Mouse (Mus musculus): ENCODE measurements around the gene Ccdc189. TPM values are rescaled to one million over a fixed set of nuclear protein-coding genes. Genes with fewer than 3 reads are reported as not detected.

The Ccdc189 gene
- total RNA-seq, 2 experiments from 2014 or later: 1.8 to 2.5 TPM

DNA sequence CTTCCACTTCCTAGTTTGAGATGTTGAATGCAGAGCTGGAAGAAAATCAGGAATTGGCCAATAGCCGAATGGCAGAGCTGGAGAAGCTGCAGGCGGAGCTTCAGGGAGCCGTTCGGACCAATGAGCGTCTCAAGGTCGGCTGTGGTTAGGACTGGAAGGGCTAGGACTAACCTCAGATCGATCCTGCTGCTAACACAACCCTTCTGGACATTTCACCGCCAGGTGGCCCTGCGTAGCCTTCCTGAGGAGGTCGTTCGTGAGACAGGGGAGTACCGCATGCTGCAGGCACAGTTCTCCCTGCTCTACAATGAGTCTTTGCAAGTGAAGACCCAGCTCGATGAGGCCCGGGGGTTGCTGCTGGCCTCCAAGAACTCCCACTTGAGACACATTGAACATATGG, 4.2 kb upstream of the Ccdc189 start:
- no peak for ATAC-seq (replicated peaks; ENCODE audit: poor library complexity)

DNA sequence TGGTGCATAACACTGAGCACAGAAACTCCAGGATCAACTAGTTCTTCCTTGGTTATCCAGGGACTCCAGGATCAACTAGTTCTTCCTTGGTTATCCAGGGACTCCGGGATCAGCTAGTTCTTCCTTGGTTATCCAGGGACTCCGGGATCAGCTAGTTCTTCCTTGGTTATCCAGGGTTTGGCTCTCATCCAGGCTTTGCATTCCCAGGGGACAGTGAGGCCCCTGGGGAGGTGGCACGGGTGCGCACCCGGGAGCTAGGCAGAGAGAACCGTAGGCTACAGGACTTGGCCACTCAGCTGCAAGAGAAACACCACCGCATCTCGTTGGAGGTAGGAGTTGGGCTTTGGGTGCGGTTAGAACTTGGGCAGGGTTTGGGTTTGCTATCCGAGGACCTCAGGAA, 2.7 kb upstream of the Ccdc189 start:
- ATAC-seq (replicated peaks; ENCODE audit: poor library complexity): no peak

DNA sequence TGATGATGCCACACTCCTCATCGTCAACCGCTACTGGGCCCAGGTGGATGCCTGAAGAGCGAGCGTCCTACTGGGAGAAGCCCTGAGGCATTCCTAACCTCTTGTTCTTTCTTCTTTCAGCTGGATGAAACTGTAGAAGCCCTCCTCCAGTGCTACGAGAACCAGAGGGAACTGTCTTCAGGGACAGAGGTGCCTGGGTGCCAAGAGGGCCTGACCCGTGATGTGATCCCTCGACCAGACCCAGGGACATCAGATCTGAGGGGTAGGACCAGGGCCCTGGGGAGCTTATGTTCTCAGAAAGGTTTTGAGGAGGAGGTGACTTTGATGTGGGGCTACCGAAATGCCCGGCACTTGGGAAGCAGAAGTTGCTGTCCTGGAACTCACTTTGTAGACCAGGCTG, 1.2 kb upstream of the Ccdc189 start:
- ATAC-seq (replicated peaks; ENCODE audit: poor library complexity): no peak

GRCm38 (mm10) chr7:127588901-127589300, 506 bp upstream of the Ccdc189 start:
- ATAC-seq (replicated peaks; ENCODE audit: poor library complexity): no peak

GRCm38 (mm10) chr7:127587196-127587595, 1.2 kb downstream of the Ccdc189 start:
- ATAC-seq (replicated peaks; ENCODE audit: poor library complexity): no peak

DNA sequence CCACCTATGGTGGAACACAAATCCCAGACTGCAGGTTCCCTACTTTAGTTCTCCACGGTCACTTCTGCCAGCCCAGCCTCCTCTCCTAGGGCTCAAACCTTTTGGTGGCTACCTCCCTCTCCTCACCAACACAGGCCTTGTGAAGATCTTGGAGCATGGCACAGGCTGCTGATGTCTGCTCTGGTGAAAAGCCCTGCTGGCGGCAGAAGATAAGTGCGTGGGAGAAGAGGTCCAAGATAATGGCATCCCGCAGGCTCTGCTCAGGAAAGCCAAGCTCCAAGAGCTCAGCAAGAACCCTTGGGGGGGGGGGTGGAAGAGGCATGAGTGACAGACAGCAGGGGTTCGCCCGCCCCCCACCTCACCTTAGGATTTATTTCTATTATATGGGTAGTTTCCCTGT, 2.2 kb downstream of the Ccdc189 start:
- peak; percentile 21; the same call in 1 of the 2 replicates for ATAC-seq (replicated peaks; ENCODE audit: poor library complexity)

DNA sequence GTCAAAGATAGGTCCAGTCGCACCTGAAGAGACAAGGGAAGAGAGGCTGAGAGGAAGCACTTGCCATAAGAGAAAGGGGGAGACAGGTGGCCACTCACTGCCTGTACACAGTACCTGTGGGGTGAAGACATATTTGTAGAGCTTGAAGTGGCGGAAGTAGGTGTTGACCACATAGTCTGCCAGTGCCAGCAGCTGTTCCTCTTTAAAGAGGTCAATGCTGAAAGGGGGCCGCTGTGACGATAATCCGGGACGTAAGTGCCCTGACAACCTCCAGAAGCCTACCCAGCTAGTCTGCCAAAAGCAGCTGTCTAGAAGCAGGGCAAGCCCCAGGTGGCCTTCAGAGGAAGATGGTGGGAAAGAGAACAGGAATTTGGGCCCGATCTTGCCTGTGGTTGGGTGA, 3.4 kb downstream of the Ccdc189 start:
- ATAC-seq (replicated peaks; ENCODE audit: poor library complexity): no peak

- no peak for ATAC-seq (replicated peaks; ENCODE audit: poor library complexity)
Measured at GRCm38 (mm10) chr7:127583260-127583659, 5.1 kb downstream of the Ccdc189 start.

DNA sequence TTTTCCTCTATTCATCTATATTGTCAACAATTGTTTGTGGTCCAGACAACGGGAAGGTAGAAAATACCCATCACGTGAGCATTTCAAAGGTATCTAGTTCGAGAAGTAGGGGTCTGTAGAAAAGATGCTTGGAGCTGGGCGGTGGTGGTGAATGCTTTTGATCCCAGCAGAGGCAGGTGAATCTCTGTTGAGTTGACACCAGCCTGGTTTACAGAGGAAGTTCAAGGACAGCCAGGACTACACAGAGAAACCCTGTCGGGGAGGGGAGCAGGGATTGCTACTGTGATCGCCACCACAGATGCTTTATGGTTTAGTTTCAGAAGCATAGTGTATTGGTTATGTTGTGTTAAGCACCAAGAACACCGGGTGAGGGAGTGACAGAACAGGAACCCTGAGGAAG, 14.3 kb downstream of the Ccdc189 start:
- no peak for ATAC-seq (replicated peaks; ENCODE audit: poor library complexity)

DNA sequence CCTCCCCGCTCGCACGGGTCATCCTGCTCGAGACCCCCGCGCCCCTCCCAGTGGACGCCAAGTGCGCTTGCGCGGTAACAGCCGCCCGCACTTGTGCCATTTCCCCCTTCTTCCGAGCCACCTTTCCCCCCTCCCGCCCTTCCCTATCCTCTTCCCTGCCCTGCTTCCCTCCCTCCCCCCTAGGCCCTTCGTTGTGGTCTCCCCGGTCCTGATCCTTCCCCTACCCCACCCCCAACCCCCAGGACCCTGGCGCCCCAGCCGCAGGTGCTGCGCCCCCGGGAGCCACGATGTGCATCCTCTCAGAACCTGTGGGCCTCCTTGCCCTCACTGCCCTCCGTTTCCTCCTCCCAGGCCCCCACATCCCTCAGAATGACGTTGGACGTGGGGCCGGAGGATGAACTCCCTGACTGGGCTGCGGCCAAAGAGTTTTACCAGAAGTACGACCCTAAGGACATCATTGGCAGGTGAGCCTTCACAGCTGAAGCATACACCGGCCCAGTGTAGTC, 14.8 kb downstream of the Ccdc189 start:
- no peak for ATAC-seq (replicated peaks; ENCODE audit: poor library complexity)

DNA sequence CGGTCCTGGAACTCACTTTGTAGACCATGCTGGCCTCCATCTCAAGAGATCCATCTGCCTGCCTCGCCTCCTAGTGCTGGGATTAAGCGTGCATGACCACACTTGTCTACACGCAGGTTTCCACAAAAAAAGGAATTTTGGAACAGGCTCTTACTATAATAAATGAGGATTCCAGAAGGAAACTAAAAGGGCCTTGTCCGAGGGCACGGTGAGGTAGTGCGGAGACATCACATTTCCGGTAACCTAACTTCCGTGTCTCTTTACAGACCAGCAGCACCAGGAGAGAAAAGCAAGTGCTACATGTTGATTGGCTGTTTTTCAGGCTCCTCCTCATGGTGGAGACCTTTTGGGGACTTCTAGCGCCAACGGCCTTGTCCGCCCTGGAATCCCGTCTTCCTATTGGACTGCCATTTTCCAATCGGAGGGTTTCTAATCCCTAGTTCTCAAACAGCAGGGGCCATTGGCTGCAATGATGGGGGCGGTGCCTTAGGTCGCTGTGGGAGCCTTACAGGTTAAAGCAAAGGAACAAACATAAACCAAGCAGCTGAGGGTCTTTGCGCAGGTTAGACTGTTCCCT, 15.4 kb downstream of the Ccdc189 start, which contains the start of gene Phkg2:
Phkg2 (plus strand) TSS at position 446 of the 577 bp plus-strand sequence.
- peak; percentile 99 for ATAC-seq (replicated peaks; ENCODE audit: poor library complexity)

DNA sequence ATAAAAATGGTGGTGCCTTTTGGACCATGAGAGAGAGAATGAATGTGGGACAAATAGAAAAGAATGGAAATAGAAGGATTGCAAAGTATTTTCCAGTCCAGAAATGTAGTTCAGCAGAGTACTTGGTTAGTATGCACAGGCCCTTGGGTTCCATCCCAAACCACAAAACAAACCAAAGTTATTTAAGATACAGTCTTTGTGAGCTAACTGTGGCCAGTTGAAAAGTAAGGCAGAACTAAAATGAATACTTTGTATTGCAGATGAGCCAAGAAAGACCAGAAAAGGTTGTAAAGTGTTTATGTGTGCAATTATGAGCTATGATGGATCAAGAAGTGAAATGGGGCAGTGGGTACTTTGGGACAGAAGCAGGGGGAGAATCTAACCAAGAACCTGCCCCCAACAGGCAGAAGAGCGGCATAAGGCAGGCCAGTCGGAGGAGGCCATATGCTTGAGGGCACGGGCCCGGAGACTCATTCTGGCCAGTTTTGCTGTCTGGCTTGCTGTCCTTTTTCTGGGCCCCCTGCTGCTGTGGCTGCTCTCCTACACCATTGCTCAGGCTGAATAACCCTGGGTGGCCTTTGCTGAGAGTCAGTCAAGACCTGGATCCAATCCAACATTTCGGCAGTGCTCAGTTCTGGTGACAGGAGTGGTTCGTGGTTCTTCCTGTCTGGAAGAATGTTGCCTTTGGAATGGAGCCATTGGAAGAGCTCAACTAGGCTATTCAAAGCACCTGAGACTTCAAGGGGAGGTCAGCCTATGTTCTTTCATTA, 23.8 kb downstream of the Ccdc189 start:
- ATAC-seq (replicated peaks; ENCODE audit: poor library complexity): no peak

GRCm38 (mm10) chr7:127561340-127561858, 27.0 kb downstream of the Ccdc189 start, which contains the start of gene Tmem265:
Tmem265 (plus strand) TSS chr7:127561390.
- ATAC-seq (replicated peaks; ENCODE audit: poor library complexity): no peak

GRCm38 (mm10) chr7:127560580-127560979, 27.8 kb downstream of the Ccdc189 start:
- ATAC-seq (replicated peaks; ENCODE audit: poor library complexity): no peak

DNA sequence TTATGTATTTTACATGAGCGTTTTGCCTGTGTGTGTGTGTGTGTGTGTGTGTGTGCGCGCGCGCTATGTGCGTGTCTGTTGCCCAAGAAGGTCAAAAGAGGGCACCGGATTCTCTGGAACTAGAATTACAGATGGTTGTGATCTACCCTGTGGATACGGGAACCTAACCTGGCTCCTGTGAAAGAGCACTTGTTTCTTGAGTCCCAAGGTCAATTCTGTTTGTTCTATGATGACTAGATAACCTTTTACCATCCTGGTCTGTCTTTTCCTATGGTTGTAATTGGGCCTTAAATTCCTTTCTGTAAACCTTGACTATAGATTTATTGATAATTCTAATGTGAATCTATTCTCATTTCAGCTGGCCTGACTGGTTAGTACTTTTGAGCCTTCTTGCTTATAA, 36.8 kb downstream of the Ccdc189 start:
- no peak for ATAC-seq (replicated peaks; ENCODE audit: poor library complexity)

DNA sequence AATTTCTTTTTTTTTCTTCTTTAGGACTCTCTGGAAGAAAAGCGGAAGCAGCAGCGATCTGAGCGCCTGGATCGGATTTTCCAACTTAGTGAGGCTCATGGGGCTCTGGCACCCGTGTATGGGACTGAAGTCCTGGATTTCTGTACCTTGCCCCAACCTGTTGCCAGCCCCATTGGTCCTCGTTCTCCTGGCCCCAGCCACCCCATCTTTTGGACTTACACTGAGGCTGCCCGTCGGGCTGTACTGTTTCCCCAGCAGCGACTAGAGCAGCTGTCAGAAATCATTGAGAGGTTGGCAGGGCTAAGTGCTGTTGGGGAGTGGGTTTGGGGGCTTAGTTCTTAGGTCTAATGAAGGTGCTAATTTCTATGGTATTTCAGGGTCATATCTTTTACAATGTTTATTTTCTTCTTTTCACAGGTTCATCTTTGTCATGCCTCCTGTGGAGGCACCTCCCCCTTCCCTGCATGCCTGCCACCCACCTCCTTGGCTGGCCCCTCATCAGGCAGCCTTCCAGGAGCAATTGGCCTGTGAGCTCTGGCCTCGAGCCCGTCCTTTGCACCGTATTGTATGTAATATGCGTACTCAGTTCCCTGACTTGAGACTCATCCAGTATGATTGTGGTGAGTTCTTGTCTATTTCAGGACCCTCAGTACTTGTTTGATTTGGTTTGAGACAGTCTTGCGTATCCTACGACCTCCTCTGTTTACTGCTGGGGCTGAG, 39.1 kb downstream of the Ccdc189 start:
- no peak for ATAC-seq (replicated peaks; ENCODE audit: poor library complexity)

DNA sequence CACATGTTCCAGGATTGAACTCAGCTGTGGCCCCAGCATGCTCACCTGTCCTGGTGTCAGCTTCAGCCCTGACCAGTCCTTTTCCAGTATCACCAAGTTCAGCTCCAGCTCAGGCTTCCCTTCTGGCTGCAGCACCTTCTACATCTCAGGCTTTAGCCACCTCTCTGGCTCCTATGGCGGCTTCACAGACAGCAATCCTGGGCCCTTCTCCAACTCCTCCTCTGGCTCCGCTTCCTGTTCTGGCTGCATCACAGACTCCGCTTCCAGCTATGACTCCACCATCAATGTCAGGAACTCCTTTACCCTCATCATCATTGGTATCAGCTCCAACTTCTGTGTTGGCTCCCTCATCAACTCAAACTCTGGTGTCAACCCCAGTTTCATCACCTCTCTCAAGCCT, 46.7 kb downstream of the Ccdc189 start:
- no peak for ATAC-seq (replicated peaks; ENCODE audit: poor library complexity)
